Mouse (Mus musculus) heart, adult 10 weeks (tissue): Measurements from ENCODE around the gene Pdcd10. TPM values are rescaled to one million over a fixed set of nuclear protein-coding genes. Genes with fewer than 3 reads are reported as not detected.

Experiments used
- polyA plus RNA-seq: library from polyadenylated mRNA; stranded (reverse); fragments of 350-450 nt; fragmentation: Illumina TruSeq; extraction: RNeasy Lipid Tissue Mini Kit (QIAGEN cat#74804); gene quantifications from one replicate; pipeline ENCODE4 v1.2.3, GENCODE M21; 2014; ENCODE audit warnings: low read depth, low replicate concordance

Pdcd10 gene
- 27.4 TPM for polyA plus RNA-seq

DNA sequence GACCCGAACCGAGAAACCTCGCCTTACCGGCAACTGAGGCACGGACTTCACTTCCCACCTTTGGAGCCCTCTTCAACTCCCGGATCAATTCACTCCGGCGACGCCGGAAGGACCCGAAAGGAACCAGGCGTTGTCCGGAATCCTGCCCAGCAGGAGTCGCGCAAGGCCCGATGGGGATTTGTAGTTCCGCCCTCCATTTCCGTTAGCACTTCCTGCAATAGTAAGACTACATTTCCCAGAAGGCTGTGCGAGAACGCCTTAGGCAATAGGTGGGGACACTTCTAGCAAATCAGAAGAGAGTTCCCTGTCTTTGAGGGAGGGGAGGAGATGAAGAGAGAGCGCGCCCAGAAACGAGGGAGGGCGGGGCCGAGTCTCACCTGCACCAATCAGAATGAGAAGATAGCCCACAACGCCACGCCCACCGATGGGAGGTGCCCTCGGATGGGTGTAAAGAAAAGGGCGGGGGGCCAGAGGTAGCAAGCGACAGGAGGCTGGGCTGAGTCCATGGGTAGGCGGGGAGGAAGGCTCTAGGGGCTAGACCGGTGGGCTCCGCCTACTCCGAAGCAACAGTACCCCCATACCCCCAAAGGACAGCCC is at the start of gene Pdcd10:
TSS of gene Pdcd10 (minus strand) at position 162 of the 597 bp plus-strand sequence.

DNA sequence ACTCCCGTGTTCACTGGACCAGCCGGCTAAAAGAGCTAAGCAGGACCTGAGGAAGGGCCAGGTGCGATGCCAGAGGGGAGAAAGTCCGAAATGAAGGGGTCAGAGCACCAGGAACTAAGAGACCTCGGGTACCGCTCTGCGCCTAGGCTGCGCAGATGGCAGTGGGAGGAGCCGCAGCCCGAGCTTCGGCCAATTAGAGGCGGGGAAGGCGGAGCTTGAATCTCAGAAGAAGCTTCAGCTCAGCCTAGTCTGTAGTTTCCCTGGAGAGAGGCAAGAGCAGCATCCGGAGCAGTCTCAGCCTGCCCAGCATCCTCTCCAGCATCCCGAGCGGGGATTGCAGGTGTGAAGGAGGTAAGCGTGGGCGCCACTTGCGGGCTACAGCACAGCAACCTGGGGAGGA is 636 bp upstream of the Pdcd10 start, which contains the start of gene Serpini1:
TSS of gene Serpini1 (plus strand) at position 256 of the 400 bp plus-strand sequence.

DNA sequence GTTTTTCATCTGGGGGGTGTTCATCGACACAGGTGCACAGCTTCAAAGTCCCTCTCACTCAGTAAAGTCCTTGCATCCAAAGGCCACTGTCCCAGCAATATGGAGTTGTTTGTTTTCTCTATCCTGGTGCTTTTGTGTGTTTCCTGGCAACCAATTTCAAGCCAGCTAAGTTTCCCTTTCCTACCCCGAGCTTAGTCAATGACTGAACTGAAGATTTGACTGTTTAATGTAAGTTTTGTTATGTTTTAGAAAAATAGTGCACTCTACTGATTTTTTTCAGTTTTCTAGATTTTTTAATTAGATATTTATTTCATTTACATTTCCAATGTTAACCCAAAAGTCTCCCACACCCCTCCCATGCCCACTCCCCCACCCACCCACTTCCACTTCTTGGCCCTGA is 74.6 kb downstream of the Pdcd10 start, which contains the start of gene Wdr49:
TSS of gene Wdr49 (minus strand) at position 101 of the 400 bp plus-strand sequence.

Other genes starting within 250 kb of the Pdcd10 start
- not detected for gene Wdr49, start 74.7 kb downstream of the Pdcd10 start, polyA plus RNA-seq
- gene Serpini1, start 691 bp upstream of the Pdcd10 start, polyA plus RNA-seq, result 3.5 TPM
- gene Gm29133, start 191.3 kb upstream of the Pdcd10 start, polyA plus RNA-seq, result not detected